Mouse (Mus musculus) urinary bladder, postnatal 36 days (tissue): Measurements from ENCODE around the gene Sucnr1.
"Not testable (repeated sequence)": the region's sequence is repeated elsewhere in the genome, so short reads cannot be mapped to it uniquely, and the experiment has no call there.

Experiments
- DNase-seq, 2 experiments: peaks; one replicate each; pipeline ENCODE4 v3.0.0; 2022; ENCODE audit warnings: low spot score in 2 of 2, mixed read lengths in 1 of 2

The Sucnr1 gene

GRCm38 (mm10) chr3:60081648-60082047 lies at the start of gene Sucnr1:
Gene Sucnr1 (plus strand): TSS chr3:60081869.
- DNase-seq = peak in 1 of 2 experiments; percentile 19

GRCm38 (mm10) chr3:60046221-60046913 lies 35.3 kb upstream of the Sucnr1 start:
- no peak for DNase-seq

- peak in 1 of 2 experiments; percentile 2 for DNase-seq
Observed at GRCm38 (mm10) chr3:60053231-60053927, 28.3 kb upstream of the Sucnr1 start.

- peak in 1 of 2 experiments; percentile 2 for DNase-seq
Observed at GRCm38 (mm10) chr3:60053931-60054330, 27.7 kb upstream of the Sucnr1 start.

- no peak for DNase-seq
Observed at GRCm38 (mm10) chr3:60056451-60056850, 25.2 kb upstream of the Sucnr1 start.

- no peak for DNase-seq
Observed at GRCm38 (mm10) chr3:60057070-60057808, 24.4 kb upstream of the Sucnr1 start.

GRCm38 (mm10) chr3:60057809-60058082 lies 23.9 kb upstream of the Sucnr1 start:
- DNase-seq = no peak

GRCm38 (mm10) chr3:60078883-60079415 lies 2.7 kb upstream of the Sucnr1 start:
- no peak for DNase-seq

- DNase-seq = no peak
Observed at GRCm38 (mm10) chr3:60080572-60080971, 1.1 kb upstream of the Sucnr1 start.

- DNase-seq = no peak
Observed at GRCm38 (mm10) chr3:60082746-60083145, 1.1 kb downstream of the Sucnr1 start.

- DNase-seq = no peak
Observed at GRCm38 (mm10) chr3:60085729-60086128, 4.1 kb downstream of the Sucnr1 start.

- DNase-seq = no peak
Observed at GRCm38 (mm10) chr3:60091321-60091720, 9.7 kb downstream of the Sucnr1 start.

- no peak for DNase-seq
Observed at GRCm38 (mm10) chr3:60094386-60095156, 12.9 kb downstream of the Sucnr1 start.

- no peak for DNase-seq
Observed at GRCm38 (mm10) chr3:60096941-60097340, 15.3 kb downstream of the Sucnr1 start.

- no peak for DNase-seq
Observed at GRCm38 (mm10) chr3:60097485-60097884, 15.8 kb downstream of the Sucnr1 start.

- peak in 1 of 2 experiments; percentile 39 for DNase-seq
Observed at GRCm38 (mm10) chr3:60098521-60098920, 16.9 kb downstream of the Sucnr1 start.

GRCm38 (mm10) chr3:60104462-60105109 lies 22.9 kb downstream of the Sucnr1 start:
- DNase-seq = no peak

- not testable (repeated sequence) for DNase-seq
Observed at GRCm38 (mm10) chr3:60106446-60106845, 24.8 kb downstream of the Sucnr1 start.

- DNase-seq = no peak
Observed at GRCm38 (mm10) chr3:60107736-60108135, 26.1 kb downstream of the Sucnr1 start.

- DNase-seq = no peak
Observed at GRCm38 (mm10) chr3:60108815-60109214, 27.1 kb downstream of the Sucnr1 start.

GRCm38 (mm10) chr3:60111135-60111710 lies 29.6 kb downstream of the Sucnr1 start:
- DNase-seq = no peak
